Mouse (Mus musculus) neural tube, embryonic 12.5 days (tissue): ENCODE data around the gene Gm6588. TPM values are rescaled to one million over a fixed set of nuclear protein-coding genes. Genes with fewer than 3 reads are reported as not detected.
A peak's percentile ranks its signal among the peaks of the same experiment; 100 is the strongest.

Experiments used
- ATAC-seq: fragments of 200-750 bp; cut with Nextera tagmentation; 2 replicates; pipeline ENCODE4 v1.8.0; 2017; ENCODE audit warnings: low read depth, mild to moderate bottlenecking, moderate TSS enrichment, moderate library complexity; ENCODE audit not compliant: low FRiP score
- H3K27ac ChIP-seq: fragments of 300-500 bp; sonication (generic); 2 replicates; pipeline ENCODE4 v1.5.1; 2016
- H3K27me3 ChIP-seq: fragments of 300-500 bp; sonication (generic); replicated peaks from 2 replicates; pipeline ENCODE4 v1.6.1; 2016; ENCODE audit warnings: mild to moderate bottlenecking
- H3K36me3 ChIP-seq: fragments of 300-500 bp; sonication (generic); 2 replicates; pipeline ENCODE4 v1.6.1; 2016; ENCODE audit warnings: mild to moderate bottlenecking
- H3K4me1 ChIP-seq: fragments of 300-500 bp; sonication (generic); 2 replicates; pipeline ENCODE4 v1.6.1; 2016
- H3K4me2 ChIP-seq: fragments of 300-500 bp; sonication (generic); replicated peaks from 2 replicates; pipeline ENCODE4 v1.6.1; 2016; ENCODE audit warnings: mild to moderate bottlenecking
- H3K4me3 ChIP-seq: fragments of 300-500 bp; sonication (generic); 2 replicates; pipeline ENCODE4 v1.5.1; 2016
- H3K9ac ChIP-seq: fragments of 300-500 bp; sonication (generic); 2 replicates; pipeline ENCODE4 v1.6.1; 2016; ENCODE audit warnings: mild to moderate bottlenecking
- H3K9me3 ChIP-seq: fragments of 300-500 bp; sonication (generic); 2 replicates; pipeline ENCODE4 v1.6.1; 2016; ENCODE audit warnings: mild to moderate bottlenecking
- WGBS: fragments of 180-500 bp; shearing (Covaris S2); methylation state at CpG from one replicate; pipeline ENCODE4 v1.1.7; 2016; 5-methylcytosine and 5-hydroxymethylcytosine counted together
- polyA plus RNA-seq: library from polyadenylated mRNA; unstranded; fragments of >200 nt; fragmentation: Nextera tagmentation; extraction: Ambion mirVana; gene quantifications from 2 replicates; pipeline ENCODE4 v1.2.1, GENCODE M21; 2016

The Gm6588 gene
- polyA plus RNA-seq, 1 experiment from 2014 or later: 0.29 TPM

- Histone ChIP-seq H3K9me3 (no peaks in the 10 kb centered on the region), H3K36me3 (no peaks in the 10 kb centered on the region), H3K27ac (no peak overlapping the region), H3K27me3 (peaks cover 13% of the 10 kb centered on the region; the same call in 1 of the 2 replicates), H3K4me1 (peaks cover 5% of the 10 kb centered on the region), H3K4me3 (no peak overlapping the region), H3K4me2 (peak overlapping the region; percentile 47), H3K9ac (0 out of 2 replicates have a peak overlapping the region, but pooled peaks have one; percentile 26)
- ATAC-seq: peak; percentile 35; the same call in 1 of the 2 replicates
- WGBS: 14% methylated on average over 19 of the region's 19 CpGs
Measured at GRCm38 (mm10) chr5:112428944-112429343, 20.3 kb upstream of the Gm6588 start.

GRCm38 (mm10) chr5:112431120-112431775, 18.0 kb upstream of the Gm6588 start:
- Histone ChIP-seq H3K27me3 (peaks cover 13% of the 10 kb centered on the region; the same call in 1 of the 2 replicates), H3K27ac (no peak overlapping the region), H3K9ac (no peak overlapping the region), H3K9me3 (no peaks in the 10 kb centered on the region), H3K4me3 (no peak overlapping the region), H3K4me2 (no peak overlapping the region), H3K36me3 (no peaks in the 10 kb centered on the region), H3K4me1 (peaks cover 5% of the 10 kb centered on the region)
- WGBS: 32% methylated on average over 14 of the region's 14 CpGs
- ATAC-seq: no peak

- no peaks in the 10 kb centered on the region for H3K36me3 ChIP-seq
- ATAC-seq: no peak
- peaks cover 5% of the 10 kb centered on the region for H3K4me1 ChIP-seq
- no peak overlapping the region for H3K9ac ChIP-seq
- H3K4me2 ChIP-seq: no peak overlapping the region
- no peaks in the 10 kb centered on the region for H3K9me3 ChIP-seq
- 79% methylated on average over 5 of the region's 5 CpGs for WGBS
- peaks cover 13% of the 10 kb centered on the region; the same call in 1 of the 2 replicates for H3K27me3 ChIP-seq
- H3K4me3 ChIP-seq: no peak overlapping the region
- H3K27ac ChIP-seq: no peak overlapping the region
Measured at GRCm38 (mm10) chr5:112432033-112432432, 17.2 kb upstream of the Gm6588 start.

- 0 out of 2 replicates have a peak overlapping the region, but pooled peaks have one; percentile 17 for H3K4me2 ChIP-seq
- no peak overlapping the region for H3K4me3 ChIP-seq
- no peaks in the 10 kb centered on the region for H3K9me3 ChIP-seq
- H3K36me3 ChIP-seq: no peaks in the 10 kb centered on the region
- WGBS: 2% methylated on average over 8 of the region's 8 CpGs
- H3K27ac ChIP-seq: no peak overlapping the region
- H3K27me3 ChIP-seq: peaks cover 13% of the 10 kb centered on the region; the same call in 1 of the 2 replicates
- peaks cover 5% of the 10 kb centered on the region for H3K4me1 ChIP-seq
- H3K9ac ChIP-seq: no peak overlapping the region
- no peak for ATAC-seq
Measured at GRCm38 (mm10) chr5:112433004-112433403, 16.2 kb upstream of the Gm6588 start.

GRCm38 (mm10) chr5:112438535-112438934, 10.7 kb upstream of the Gm6588 start:
- Histone ChIP-seq H3K9me3 (no peaks in the 10 kb centered on the region), H3K9ac (no peak overlapping the region), H3K4me3 (no peak overlapping the region), H3K4me2 (no peak overlapping the region), H3K27ac (no peak overlapping the region), H3K36me3 (no peaks in the 10 kb centered on the region), H3K4me1 (no peaks in the 10 kb centered on the region), H3K27me3 (no peaks in the 10 kb centered on the region; the same call in 1 of the 2 replicates)
- 65% methylated on average over 10 of the region's 10 CpGs for WGBS
- no peak for ATAC-seq

GRCm38 (mm10) chr5:112453088-112453487, 3.9 kb downstream of the Gm6588 start:
- H3K36me3 ChIP-seq: no peaks in the 10 kb centered on the region; the same call in 1 of the 2 replicates
- no peak overlapping the region for H3K4me3 ChIP-seq
- H3K4me1 ChIP-seq: no peaks in the 10 kb centered on the region
- H3K27me3 ChIP-seq: peaks cover 4% of the 10 kb centered on the region; the same call in 1 of the 2 replicates
- WGBS: 86% methylated on average over 9 of the region's 9 CpGs
- H3K9me3 ChIP-seq: no peaks in the 10 kb centered on the region
- H3K9ac ChIP-seq: no peak overlapping the region
- no peak overlapping the region for H3K27ac ChIP-seq
- ATAC-seq: no peak
- no peak overlapping the region for H3K4me2 ChIP-seq

- Histone ChIP-seq H3K36me3 (no peaks in the 10 kb centered on the region; the same call in 1 of the 2 replicates), H3K27ac (no peak overlapping the region), H3K4me2 (no peak overlapping the region), H3K9me3 (no peaks in the 10 kb centered on the region), H3K27me3 (peaks cover 4% of the 10 kb centered on the region; the same call in 1 of the 2 replicates), H3K9ac (no peak overlapping the region), H3K4me3 (no peak overlapping the region), H3K4me1 (peaks cover 4% of the 10 kb centered on the region; the same call in 1 of the 2 replicates)
- WGBS: 67% methylated on average over 12 of the region's 12 CpGs
- no peak for ATAC-seq
Measured at GRCm38 (mm10) chr5:112454966-112455555, 5.8 kb downstream of the Gm6588 start.

GRCm38 (mm10) chr5:112459903-112460302, 10.7 kb downstream of the Gm6588 start:
- peaks cover 5% of the 10 kb centered on the region; the same call in 1 of the 2 replicates for H3K4me1 ChIP-seq
- no peak overlapping the region for H3K4me3 ChIP-seq
- no peak overlapping the region for H3K4me2 ChIP-seq
- 0 out of 2 replicates have a peak, but pooled peaks cover 2% of the 10 kb centered on the region for H3K36me3 ChIP-seq
- 55% methylated on average over 3 of the region's 3 CpGs for WGBS
- H3K9me3 ChIP-seq: no peaks in the 10 kb centered on the region
- ATAC-seq: no peak
- no peak overlapping the region for H3K9ac ChIP-seq
- H3K27me3 ChIP-seq: peaks cover 7% of the 10 kb centered on the region; the same call in 1 of the 2 replicates
- H3K27ac ChIP-seq: no peak overlapping the region

GRCm38 (mm10) chr5:112466331-112466730, 17.1 kb downstream of the Gm6588 start:
- Histone ChIP-seq H3K9ac (no peak overlapping the region), H3K27me3 (0 out of 2 replicates have a peak, but pooled peaks cover 10% of the 10 kb centered on the region), H3K4me3 (no peak overlapping the region), H3K4me1 (no peaks in the 10 kb centered on the region), H3K9me3 (no peaks in the 10 kb centered on the region), H3K36me3 (0 out of 2 replicates have a peak, but pooled peaks cover 2% of the 10 kb centered on the region), H3K27ac (no peak overlapping the region), H3K4me2 (no peak overlapping the region)
- ATAC-seq: no peak
- WGBS: 64% methylated on average over 6 of the region's 6 CpGs

GRCm38 (mm10) chr5:112468986-112469581, 19.9 kb downstream of the Gm6588 start:
- 0 out of 2 replicates have a peak, but pooled peaks cover 17% of the 10 kb centered on the region for H3K27me3 ChIP-seq
- H3K9me3 ChIP-seq: no peaks in the 10 kb centered on the region
- no peak overlapping the region for H3K27ac ChIP-seq
- H3K9ac ChIP-seq: no peak overlapping the region
- H3K4me1 ChIP-seq: peaks cover 5% of the 10 kb centered on the region; the same call in 1 of the 2 replicates
- no peak for ATAC-seq
- no peak overlapping the region for H3K4me2 ChIP-seq
- whole genome bisulfite sequencing: 77% methylated on average over 4 of the region's 4 CpGs
- no peaks in the 10 kb centered on the region for H3K36me3 ChIP-seq
- H3K4me3 ChIP-seq: no peak overlapping the region

- H3K4me3 ChIP-seq: no peak overlapping the region
- H3K27ac ChIP-seq: no peak overlapping the region
- no peaks in the 10 kb centered on the region for H3K36me3 ChIP-seq
- H3K9me3 ChIP-seq: no peaks in the 10 kb centered on the region
- peaks cover 16% of the 10 kb centered on the region; the same call in 1 of the 2 replicates for H3K27me3 ChIP-seq
- no peak overlapping the region for H3K4me2 ChIP-seq
- WGBS: 74% methylated on average over 6 of the region's 6 CpGs
- peaks cover 5% of the 10 kb centered on the region; the same call in 1 of the 2 replicates for H3K4me1 ChIP-seq
- no peak overlapping the region for H3K9ac ChIP-seq
- no peak for ATAC-seq
Measured at GRCm38 (mm10) chr5:112470144-112470543, 20.9 kb downstream of the Gm6588 start.

- Histone ChIP-seq H3K27ac (no peak overlapping the region), H3K4me1 (peaks cover 11% of the 10 kb centered on the region), H3K36me3 (no peaks in the 10 kb centered on the region), H3K4me2 (no peak overlapping the region), H3K9me3 (no peaks in the 10 kb centered on the region), H3K27me3 (peaks cover 21% of the 10 kb centered on the region), H3K9ac (no peak overlapping the region), H3K4me3 (no peak overlapping the region)
- 46% methylated on average over 6 of the region's 6 CpGs for WGBS
- no peak for ATAC-seq
Measured at GRCm38 (mm10) chr5:112473453-112473852, 24.2 kb downstream of the Gm6588 start.
